Mouse (Mus musculus) C2C12 (cell line): ENCODE measurements around the gene Brd3. TPM values are rescaled to one million over a fixed set of nuclear protein-coding genes. Genes with fewer than 3 reads are reported as not detected.

ENCODE experiments used
- H3K27me3 ChIP-seq: one replicate; pipeline ENCODE4 v1.6.1; 2011; ENCODE audit not compliant: control insufficient read depth, insufficient read depth, insufficient read length
- H3K36me3 ChIP-seq: one replicate; pipeline ENCODE4 v1.6.1; 2011; ENCODE audit not compliant: control insufficient read depth, insufficient read depth
- H3K4me3 ChIP-seq: one replicate; pipeline ENCODE4 v1.5.1; 2011; ENCODE audit warnings: mild to moderate bottlenecking, control low read depth; ENCODE audit not compliant: poor library complexity, insufficient read depth, severe bottlenecking
- H3K79me2 ChIP-seq: one replicate; pipeline ENCODE4 v1.6.1; 2011; ENCODE audit not compliant: control insufficient read depth, insufficient read depth
- H3K79me3 ChIP-seq: one replicate; pipeline ENCODE4 v1.6.1; 2011; ENCODE audit warnings: low read depth, control low read depth
- H3ac ChIP-seq: one replicate; pipeline ENCODE3; 2011; ENCODE audit warnings: low read depth; ENCODE audit not compliant: control insufficient read depth, insufficient read length
- CEBPB ChIP-seq: IDR thresholded peaks from one replicate; pipeline ENCODE4 v1.6.1; 2011; ENCODE audit warnings: low read depth, mild to moderate bottlenecking, control low read depth, moderate library complexity
- CTCF ChIP-seq: IDR thresholded peaks from one replicate; pipeline ENCODE4 v1.5.1; 2011; ENCODE audit not compliant: control insufficient read depth, insufficient read depth, insufficient read length
- FOSL1 ChIP-seq: IDR thresholded peaks from one replicate; pipeline ENCODE4 v1.8.0; 2011; ENCODE audit warnings: mild to moderate bottlenecking, low read length; ENCODE audit not compliant: poor library complexity, insufficient read depth, severe bottlenecking
- MAX ChIP-seq: IDR thresholded peaks from one replicate; pipeline ENCODE4 v1.6.1; 2011; ENCODE audit warnings: mild to moderate bottlenecking, control low read depth
- MYOD1 ChIP-seq: IDR thresholded peaks from one replicate; pipeline ENCODE4 v1.6.1; 2011; ENCODE audit warnings: low read depth; ENCODE audit not compliant: control insufficient read depth, insufficient read length
- MYOG ChIP-seq: IDR thresholded peaks from one replicate; pipeline ENCODE4 v1.6.1; 2011; ENCODE audit not compliant: control insufficient read depth, insufficient read length; ENCODE audit errors: extremely low read depth
- USF1 ChIP-seq: IDR thresholded peaks from one replicate; pipeline ENCODE4 v1.6.1; 2011; ENCODE audit warnings: low read depth, mild to moderate bottlenecking, control low read depth, moderate library complexity
- polyA plus RNA-seq: library from polyadenylated mRNA; unstranded; fragments of >200 nt; fragmentation: generic; extraction: Trizol; gene quantifications from one replicate; pipeline ENCODE4 v1.2.1, GENCODE M21; 2012; ENCODE audit warnings: missing spikeins

Gene Brd3
- polyA plus RNA-seq, 1 experiment, result 21.6 TPM

DNA sequence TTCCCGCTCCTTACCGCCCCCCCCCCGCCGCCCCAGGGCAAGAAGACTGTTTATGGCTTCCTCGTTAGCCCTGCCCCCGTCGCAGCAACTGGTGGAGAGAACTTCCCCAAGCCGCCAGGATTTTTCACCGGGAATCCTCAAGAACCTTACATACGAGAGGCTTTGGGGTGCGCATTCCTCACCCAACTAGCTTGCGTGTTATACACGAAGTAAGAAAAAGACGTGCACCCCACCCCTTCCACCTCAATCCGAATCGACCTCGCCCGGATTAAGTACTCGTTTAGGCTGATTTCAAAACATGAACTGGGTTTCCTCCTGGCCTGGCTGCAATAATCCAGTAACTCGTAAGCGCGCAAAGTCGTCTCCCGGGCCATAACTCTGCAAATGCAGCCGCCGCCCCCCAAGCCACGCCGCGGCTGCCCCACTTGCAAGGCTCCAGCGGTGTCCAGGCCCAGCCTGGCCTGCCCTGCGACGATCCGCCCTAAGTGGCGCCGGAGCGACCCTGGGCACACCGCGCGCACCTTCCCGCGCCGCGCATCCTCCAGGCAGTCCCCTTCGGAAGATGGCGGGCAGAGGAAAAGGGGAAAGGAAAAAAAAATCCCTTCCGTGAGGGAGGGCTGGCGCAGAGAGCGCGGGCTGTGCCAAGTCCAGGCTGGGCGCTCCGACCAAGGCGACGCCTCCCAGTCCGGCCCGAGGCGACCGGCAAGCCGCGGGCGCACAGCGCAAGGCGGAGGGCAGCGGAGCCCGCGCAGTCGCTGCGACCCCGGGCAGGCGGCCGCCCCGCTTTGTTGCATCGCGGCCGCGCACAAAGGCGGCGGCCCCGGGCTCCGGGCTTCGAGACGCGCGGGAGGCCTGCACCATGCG lies 32.6 kb downstream of the Brd3 start:
- H3ac ChIP-seq, result peak overlapping the region; percentile 98
- no peak for TF ChIP-seq USF1
- TF ChIP-seq CEBPB, result no peak
- TF ChIP-seq CTCF, result no peak
- TF ChIP-seq MAX, result no peak
- TF ChIP-seq MYOG, result no peak
- TF ChIP-seq MYOD1, result no peak
- no peak for TF ChIP-seq FOSL1
- H3K4me3 ChIP-seq, result peak overlapping the region; percentile 92
- peaks cover 51% of the 10 kb centered on the region for H3K79me3 ChIP-seq
- peaks cover 8% of the 10 kb centered on the region for H3K36me3 ChIP-seq
- H3K79me2 ChIP-seq, result peaks cover 54% of the 10 kb centered on the region
- no peaks in the 10 kb centered on the region for H3K27me3 ChIP-seq

- TF ChIP-seq FOSL1 (no peak), CEBPB (no peak), USF1 (no peak), MYOG (no peak), CTCF (no peak), MAX (no peak), MYOD1 (no peak)
- peaks cover 63% of the 10 kb centered on the region for H3K79me2 ChIP-seq
- H3K79me3 ChIP-seq, result peaks cover 61% of the 10 kb centered on the region
- no peaks in the 10 kb centered on the region for H3K27me3 ChIP-seq
- H3ac ChIP-seq, result no peak overlapping the region
- H3K4me3 ChIP-seq, result peak overlapping the region; percentile 92
- peaks cover 8% of the 10 kb centered on the region for H3K36me3 ChIP-seq
Measured at GRCm38 (mm10) chr2:27473911-27474310, 33.6 kb downstream of the Brd3 start.

- Histone ChIP-seq H3K27me3 (no peaks in the 10 kb centered on the region), H3ac (no peak overlapping the region), H3K79me3 (peaks cover 66% of the 10 kb centered on the region), H3K36me3 (peaks cover 9% of the 10 kb centered on the region), H3K4me3 (no peak overlapping the region), H3K79me2 (peaks cover 70% of the 10 kb centered on the region)
- TF ChIP-seq MYOD1, result no peak
- TF ChIP-seq CTCF, result no peak
- TF ChIP-seq FOSL1, result no peak
- TF ChIP-seq MYOG, result no peak
- TF ChIP-seq CEBPB, result no peak
- no peak for TF ChIP-seq MAX
- TF ChIP-seq USF1, result no peak
Measured at GRCm38 (mm10) chr2:27473061-27473765, 34.2 kb downstream of the Brd3 start.

DNA sequence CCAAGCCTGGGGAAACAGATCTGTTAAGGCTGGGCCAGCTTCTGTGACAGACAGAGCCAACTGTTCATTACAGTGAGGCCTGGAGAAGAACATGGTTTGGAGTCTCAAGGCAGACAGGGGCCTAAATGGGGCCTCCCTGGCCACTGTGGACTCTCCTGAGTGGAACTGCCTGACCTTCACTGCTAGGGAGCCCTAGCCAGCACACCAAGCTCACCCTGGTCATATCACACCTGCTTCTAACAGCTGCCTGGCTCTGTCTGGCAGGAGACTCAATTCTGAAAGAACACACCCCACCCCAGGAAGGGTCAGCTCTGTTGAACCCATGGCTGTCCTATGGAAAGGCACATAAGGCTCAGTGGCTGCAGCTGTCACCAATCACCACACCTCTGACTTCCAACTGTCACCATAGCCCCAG lies 36.3 kb downstream of the Brd3 start:
- Histone ChIP-seq H3K4me3 (no peak overlapping the region), H3ac (no peak overlapping the region), H3K79me2 (peaks cover 91% of the 10 kb centered on the region), H3K79me3 (peaks cover 87% of the 10 kb centered on the region), H3K36me3 (peaks cover 18% of the 10 kb centered on the region), H3K27me3 (no peaks in the 10 kb centered on the region)
- TF ChIP-seq MYOD1 (no peak), FOSL1 (no peak), MAX (no peak), CTCF (no peak), USF1 (no peak), CEBPB (no peak), MYOG (no peak)

DNA sequence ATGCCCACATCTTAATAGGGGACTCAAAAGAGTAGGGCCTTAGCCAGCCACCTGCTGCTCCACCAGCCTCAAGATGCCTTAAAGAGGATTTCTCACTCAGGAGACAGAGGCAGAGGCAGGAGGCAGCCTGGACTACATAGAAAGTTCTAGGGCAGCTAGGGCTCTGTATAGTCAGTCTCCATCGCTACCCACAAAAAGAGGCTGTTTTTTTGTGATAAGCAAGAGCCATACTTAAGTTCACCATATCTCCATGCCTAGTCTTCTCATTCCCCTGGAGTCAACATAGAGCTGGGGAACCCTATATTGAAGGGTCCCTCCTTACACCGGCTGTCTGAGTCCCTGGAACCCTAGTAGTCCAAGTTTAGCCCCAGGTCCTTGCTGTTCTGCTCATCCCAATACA lies 36.9 kb downstream of the Brd3 start:
- no peak overlapping the region for H3K4me3 ChIP-seq
- peaks cover 97% of the 10 kb centered on the region for H3K79me2 ChIP-seq
- no peak for TF ChIP-seq USF1
- TF ChIP-seq FOSL1, result no peak
- TF ChIP-seq MYOG, result no peak
- no peak for TF ChIP-seq CTCF
- no peak for TF ChIP-seq MAX
- no peak for TF ChIP-seq CEBPB
- TF ChIP-seq MYOD1, result no peak
- no peak overlapping the region for H3ac ChIP-seq
- H3K79me3 ChIP-seq, result peaks cover 93% of the 10 kb centered on the region
- H3K36me3 ChIP-seq, result peaks cover 20% of the 10 kb centered on the region
- H3K27me3 ChIP-seq, result no peaks in the 10 kb centered on the region
